Mouse (Mus musculus): Measurements from ENCODE around the gene Sqstm1.

DNA sequence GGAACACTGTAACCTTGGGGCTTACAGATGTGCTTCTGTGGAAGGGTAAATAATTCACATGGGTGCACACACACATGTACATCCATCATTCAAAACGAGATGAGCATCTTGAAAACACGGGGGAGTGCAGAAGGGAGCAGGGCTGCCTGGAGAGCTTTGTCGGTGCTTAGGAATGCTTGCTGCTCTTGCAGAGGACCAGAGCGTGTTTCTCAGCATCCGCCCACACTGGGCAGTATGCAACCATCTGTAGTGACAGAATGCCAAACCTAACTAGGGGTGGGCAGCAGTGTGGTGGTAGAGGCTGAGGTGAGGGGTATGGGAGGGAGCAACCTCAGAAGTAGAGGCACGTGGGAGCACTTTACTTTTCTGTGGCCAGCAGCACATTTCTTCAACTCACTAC is 33.5 kb downstream of the Sqstm1 start:
- TF ChIP-seq PAX5 (IDR thresholded peaks at IDR 0.05; ENCODE audit: low read length) (no peak), CTCF (conservative IDR thresholded peaks at IDR 0.05 in 1 of 2, IDR thresholded peaks at IDR 0.05 in 1 of 2; ENCODE audit: low read depth in 2 of 2, low read length in 2 of 2) (no peak), HCFC1 (IDR thresholded peaks at IDR 0.05; ENCODE audit: low read depth, low read length) (no peak), EP300 (IDR thresholded peaks at IDR 0.05; ENCODE audit: low read length) (no peak)
